Mouse (Mus musculus) lung, postnatal 4 days (tissue): ENCODE measurements at regions not wholly inside any gene's neighbourhood (a gene's known extent, or its start where the extent isn't known, plus 50 kb on each side); places are given as distances from the start of the nearest gene placed in this dataset.

Experiments
- DNase-seq, 2 experiments: peaks; one replicate each; pipeline ENCODE4 v3.0.0; 2021

DNA sequence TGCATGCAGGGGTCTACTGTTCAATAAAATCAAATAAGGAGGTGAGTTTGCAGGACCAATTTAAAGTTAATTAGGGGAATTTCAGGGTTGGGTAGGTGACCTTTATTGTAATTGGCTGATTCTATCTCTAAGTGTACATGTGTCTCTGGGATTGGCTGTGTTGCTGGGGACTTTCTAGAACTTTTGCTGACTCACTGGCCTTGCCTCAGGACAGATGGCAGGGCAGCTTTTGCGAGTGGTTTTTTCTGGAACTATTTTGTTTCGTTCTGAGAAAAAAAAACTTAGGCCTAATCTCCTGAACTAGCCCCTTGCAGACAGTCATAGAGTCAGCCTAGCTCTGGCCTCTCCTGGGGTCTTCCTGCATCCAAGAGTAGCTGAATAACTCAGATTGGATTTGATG lies 249.3 kb upstream of the Mdga2 start:
- no peak for DNase-seq

DNA sequence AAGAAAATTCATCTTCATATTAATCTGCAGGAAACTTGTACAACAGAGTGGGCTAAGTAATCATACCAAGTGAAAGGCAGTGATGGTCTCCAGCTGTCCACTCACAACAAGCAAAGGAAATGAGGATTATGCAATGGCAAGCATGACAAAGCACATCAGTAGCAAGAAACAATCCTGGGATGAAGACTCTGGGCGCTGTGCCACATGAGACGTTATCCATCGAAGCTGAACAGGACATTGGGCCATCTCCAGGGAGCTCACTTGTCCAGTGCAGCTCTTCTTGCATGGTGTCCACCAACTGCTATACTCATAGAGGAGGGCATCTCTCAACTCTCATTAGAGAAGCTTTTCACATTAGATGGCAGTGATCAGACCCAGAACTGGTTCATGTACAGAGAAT lies 248.7 kb upstream of the Mdga2 start:
- DNase-seq, result peak in 1 of 2 experiments; percentile 26

- no peak for DNase-seq
These were observed 226.8 kb upstream of the Mdga2 start for GRCm38 (mm10) chr12:67449109-67449508.

DNA sequence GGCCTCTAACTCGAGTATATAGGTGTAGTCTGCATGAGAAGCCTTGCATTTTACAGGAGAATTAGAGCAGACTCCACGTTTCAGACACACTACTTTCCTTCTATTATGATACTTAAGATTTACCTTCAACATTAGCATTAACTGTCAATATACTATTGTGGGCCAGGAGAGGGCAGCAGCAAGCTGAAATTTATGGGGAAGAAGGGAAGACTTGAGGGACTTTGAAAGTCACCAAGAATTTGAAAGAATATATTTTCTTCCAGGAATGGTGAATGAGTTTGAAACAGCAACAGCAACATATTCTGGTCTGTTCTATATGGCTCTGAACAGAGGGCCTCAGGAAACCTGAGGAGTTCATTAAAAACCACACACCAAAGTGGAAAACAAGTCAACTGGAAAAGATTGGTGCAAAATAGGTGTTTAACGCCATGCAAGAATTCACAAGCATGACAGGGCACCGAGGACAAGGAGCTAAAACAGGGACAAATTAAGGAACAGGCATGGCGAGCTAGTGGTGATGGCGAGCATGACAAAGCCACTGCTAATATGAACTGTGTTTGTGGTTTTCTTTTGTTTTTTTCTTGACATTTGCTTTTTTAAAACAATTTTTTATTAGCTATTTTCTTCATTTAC lies 208.1 kb upstream of the Mdga2 start:
- DNase-seq, result no peak

DNA sequence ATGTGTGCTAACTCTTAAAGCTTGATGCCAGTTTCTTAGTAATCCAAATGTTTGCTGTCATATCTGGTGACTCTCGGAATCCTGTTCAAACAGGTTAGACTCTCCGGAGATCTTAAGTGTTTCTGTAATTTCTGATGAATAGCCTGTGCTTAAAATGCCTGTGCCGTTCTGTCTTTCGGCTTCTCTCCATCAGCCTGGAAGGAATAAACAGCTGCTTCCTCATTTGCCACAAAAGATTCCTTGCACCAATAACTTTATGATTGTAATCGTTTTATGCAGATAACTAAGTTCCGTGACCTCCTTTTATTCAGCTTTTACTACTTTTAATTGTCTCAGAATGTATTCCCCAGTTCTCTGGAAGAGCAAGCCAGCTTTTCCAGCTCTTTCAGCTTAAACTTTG lies 204.5 kb upstream of the Mdga2 start:
- DNase-seq, result no peak

GRCm38 (mm10) chr12:67399537-67399936 lies 177.2 kb upstream of the Mdga2 start:
- no peak for DNase-seq

- no peak for DNase-seq
These were observed 152.2 kb upstream of the Mdga2 start for GRCm38 (mm10) chr12:67374530-67374929.

DNA sequence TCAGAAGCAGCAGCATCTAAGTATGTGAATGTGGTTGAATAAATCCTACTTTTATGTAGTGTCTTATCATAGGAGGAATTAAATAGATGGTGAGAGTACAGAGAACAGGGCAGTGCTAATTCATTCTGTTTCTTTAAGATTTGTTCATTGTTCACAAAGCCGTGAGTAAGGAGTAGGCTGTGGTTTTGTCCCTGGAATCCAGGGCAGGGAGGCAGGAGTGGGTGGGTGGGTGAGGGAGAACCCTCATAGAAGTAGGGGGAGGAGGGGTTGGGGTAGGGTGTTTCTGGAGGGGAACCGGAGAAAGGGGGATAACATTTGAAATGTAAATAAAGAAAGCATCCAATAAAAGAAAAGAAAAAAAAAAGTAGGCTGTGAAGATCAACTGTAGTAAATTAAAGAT lies 126.2 kb upstream of the Mdga2 start:
- DNase-seq, result no peak

DNA sequence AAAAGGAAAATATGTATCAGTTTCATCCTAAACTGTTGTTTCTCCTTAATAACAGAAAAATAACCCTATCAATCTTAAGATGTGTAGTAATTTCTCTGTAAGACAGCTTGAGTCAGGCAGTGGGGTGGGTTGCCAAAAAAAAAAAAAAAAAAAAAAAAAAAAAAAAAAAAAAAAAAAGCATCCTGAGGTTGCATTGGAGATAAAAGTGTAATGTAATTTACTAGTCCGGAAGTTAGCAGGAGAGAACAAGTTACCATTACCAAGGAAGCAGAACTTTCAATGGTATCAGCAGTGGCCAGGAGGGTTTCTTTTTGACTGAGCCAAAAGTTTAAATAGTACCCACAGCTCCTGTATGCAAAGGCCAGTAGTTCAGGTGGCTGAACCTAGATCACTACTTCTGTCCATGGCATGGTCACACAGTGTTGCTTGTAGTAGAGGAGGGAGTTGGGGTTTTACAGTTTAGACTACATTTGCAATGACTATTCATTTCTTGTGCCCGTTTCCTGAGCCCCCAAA lies 110.2 kb upstream of the Mdga2 start:
- DNase-seq, result no peak

DNA sequence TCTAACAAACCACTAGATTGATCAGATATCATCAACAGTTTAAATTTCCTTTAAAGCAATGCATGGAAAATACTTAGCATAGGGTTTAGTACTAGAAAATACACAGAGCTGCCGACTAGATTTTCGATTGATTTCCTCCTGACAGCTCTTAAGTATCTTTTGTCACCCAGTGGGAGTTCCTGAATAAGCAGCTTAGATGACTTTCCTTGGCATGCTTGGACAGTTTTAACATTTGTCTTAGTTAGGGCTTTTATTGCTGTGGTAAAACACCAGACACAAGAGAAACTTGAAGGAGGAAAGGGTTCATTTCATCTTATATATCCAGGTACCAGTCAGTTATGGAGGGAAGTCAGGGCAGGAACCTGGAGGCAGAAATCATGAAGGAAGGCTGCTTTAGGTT lies 104.0 kb upstream of the Mdga2 start:
- no peak for DNase-seq

DNA sequence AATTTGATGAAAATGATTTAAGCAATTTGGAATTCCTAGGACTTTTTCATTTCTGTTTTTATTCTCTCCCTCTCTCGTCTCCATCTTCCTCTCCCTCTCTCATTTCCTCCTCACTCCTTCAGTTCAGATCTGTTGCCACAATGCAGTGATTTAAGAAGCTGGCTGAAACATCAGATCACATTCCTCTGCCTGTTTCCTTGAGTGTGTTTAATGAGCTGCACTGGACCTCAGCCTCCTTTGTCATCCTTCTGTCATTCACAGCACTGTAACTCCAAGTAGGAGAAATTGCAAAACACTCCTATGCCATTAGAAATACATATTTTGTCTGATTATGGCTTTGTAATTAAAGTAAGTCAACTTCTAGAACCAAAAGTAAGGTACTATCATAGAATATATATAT lies 103.5 kb upstream of the Mdga2 start:
- DNase-seq, result no peak

DNA sequence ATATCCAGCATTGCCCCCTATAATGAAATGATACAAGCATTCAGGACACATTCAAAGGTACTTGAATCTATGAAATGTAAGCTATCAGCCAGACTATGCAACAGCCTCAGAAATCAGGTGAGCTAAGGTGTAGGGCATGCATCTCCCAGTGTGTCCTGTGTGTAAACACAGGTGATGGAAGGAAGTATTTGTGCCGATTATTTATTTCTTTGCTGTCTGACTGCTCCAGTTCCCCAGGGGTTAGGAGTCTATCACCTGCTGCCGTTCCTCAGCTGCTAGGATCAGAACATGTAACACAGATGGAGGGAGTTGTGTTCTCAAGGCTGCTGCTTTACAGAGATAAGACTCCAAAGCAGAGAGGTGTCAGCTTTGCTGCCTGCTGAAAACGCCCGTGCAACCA lies 103.0 kb upstream of the Mdga2 start:
- no peak for DNase-seq

GRCm38 (mm10) chr12:67318687-67319086 lies 96.3 kb upstream of the Mdga2 start:
- no peak for DNase-seq

GRCm38 (mm10) chr12:67300245-67300644 lies 77.9 kb upstream of the Mdga2 start:
- DNase-seq, result no peak

- DNase-seq, result no peak
These were observed 67.7 kb upstream of the Mdga2 start for GRCm38 (mm10) chr12:67290054-67290453.

DNA sequence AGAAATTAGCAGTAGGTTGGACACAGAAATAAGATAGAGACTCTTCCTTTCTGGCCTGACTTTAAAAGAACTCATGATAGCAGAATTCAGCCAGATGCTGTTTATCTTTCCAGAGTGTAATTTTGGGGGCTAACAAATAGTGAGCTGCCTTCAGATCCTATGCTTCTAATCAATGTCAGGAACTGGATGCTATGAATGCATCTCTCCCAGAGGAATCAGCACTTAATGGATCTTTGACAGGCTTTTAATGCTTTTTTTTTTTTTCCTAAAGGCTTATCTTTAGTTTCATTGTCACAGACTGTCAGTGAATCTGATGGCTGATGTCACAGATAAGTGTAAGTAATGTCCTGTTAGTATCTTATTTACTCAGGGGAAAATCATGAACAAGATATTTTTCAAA lies 50.5 kb upstream of the Mdga2 start:
- DNase-seq, result no peak

- DNase-seq, result no peak
These were observed 50.0 kb upstream of the Mdga2 start for GRCm38 (mm10) chr12:67272329-67272728.
